Mouse (Mus musculus) cerebellum, adult 9-11 months (tissue): ENCODE data around the gene Gjb1.

Experiments used
- DNase-seq: peaks from one replicate; pipeline ENCODE4 v3.0.0; 2022

Gjb1 gene

DNA sequence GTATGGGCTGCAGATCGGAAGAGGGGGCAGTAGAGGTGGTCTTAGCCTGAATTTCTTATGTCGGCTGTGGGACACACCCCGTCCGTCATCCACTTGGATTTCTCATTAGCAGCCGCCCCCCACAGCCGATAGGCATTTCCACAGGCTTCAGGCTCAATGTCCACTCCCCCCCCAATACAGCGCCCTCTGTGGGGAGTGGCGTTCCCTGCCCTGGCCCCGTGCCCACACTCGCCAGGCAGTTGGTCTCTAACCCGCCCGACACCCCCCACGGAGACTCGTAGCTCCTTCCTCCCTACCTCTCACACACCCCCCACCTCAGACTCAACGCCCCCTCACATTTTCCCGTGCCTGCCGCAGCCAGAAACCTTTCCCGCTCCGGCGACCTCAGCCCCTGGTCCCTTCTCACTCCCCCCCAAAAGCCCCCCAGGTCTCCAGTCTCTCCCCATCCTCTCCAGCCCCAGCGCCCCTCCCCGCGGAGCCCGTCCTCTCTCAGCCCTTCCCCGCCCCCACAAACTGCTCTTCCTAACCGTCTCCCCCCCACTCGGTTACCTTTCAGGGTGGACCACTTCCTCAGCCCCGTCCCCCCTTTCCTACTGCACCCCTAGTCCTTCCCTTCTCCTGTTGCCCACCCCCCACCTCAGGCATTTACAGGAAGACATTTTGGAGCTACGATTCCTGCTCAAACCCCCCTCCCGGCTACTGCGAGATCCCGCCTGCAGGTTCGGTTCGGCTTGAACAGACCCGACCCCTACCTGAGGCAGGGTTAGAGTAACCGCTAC lies 43.0 kb downstream of the Gjb1 start:
- DNase-seq, result peak; percentile 73

DNA sequence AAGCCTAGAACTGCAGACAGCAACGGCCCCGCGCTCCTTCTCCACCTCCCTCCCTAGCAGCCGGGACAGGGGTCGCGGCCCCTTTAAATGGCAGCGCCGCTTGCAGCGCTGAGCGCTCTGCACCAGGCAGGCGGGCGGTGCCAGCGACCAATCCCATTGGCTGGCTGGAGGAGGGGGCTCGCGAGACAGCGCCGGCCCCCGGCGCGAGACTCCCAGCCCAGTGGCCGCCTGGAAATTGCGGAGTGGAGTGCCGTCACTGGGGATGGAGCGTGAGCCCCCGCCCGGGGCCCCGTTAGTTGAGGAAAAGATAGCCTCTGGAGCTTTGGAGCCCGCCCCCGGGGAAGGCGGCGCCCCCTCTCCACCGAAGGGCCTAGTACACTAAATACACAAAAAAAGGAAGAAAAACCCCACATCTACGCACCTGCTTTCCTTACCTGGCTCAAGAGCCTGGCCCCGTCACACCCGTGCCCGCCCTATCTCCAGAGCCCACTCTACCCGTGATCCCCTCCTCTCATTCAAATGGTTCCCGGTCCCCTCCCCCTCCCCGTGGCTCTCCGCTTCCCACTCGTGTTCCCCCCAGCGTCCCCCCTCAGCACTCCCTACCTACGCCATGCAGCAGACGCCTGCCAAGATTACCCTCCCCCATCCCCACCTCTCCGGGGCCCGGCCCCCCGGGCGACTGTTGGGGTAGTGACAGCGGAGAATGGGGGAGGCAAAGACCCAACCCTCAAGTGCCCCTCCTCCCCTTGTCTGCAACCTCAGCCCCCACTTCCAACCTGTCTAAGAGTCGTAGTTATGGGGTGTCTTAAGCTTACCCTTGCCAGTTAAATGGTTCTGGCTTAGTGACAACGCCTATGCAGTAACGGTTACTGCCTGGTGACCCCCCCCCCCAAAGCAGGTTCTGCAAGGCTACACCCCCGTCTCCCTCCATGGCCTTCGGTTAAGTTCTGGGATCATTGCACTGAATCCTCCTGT lies 43.8 kb downstream of the Gjb1 start:
- peak; percentile 91 for DNase-seq

DNA sequence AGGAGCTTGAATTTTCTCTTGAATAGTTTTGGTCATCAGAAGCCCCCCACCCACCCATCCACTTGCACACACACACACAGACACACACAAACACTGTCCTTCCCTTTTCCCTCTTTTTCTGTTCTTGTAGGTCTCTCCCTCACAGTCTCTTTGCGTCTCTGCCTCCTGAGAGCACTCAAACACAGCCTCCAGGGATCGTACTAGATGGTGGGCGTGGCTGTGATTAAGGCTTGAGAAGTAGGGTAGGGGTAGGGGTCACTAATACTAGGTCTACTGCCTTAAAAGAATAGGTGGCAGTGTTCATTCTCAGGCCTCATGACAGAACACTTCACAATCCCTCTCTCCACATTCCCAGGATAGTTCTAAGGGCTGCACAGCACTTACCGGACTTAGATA lies 44.5 kb downstream of the Gjb1 start, which contains the start of gene Zmym3:
TSS of gene Zmym3 (minus strand) at position 150 of the 396 bp plus-strand sequence.
- DNase-seq, result no peak

DNA sequence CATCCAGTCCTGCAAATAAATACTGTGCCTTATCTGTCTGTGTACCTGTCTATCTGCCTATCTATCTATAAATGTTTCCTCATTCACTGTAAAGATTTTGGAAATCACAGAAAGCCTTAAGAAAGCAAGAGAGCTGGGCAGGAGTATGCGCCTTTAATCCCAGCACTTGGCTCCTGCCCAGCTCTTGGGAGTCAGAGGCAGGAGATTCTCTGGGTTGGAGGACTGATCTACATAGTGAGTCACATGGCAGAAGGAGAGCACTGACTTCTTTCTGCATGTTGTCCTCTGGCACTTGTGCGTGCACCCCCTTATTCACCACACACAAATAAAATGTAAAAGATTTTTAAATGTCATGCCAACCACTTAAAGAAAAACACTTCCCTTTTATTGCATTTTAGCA lies 47.3 kb downstream of the Gjb1 start:
- no peak for DNase-seq

DNA sequence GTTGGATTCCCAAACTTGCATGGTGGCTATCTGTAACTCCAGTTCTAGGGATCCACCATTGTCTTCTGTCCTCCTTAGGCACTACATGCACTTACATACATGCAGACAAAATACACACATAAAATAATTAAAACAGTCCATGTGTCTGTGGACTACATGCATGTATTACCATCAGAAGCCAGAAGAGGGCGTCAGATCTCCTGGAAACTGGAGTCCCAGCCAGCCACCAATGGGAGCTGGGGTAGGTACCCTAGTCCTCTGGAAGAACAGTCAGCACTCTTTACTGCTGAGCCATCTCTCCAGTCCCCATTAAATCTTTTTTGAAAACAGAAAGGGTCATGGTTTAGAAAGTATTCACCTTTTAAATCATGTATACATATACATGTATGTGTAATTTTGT lies 51.6 kb downstream of the Gjb1 start:
- no peak for DNase-seq

DNA sequence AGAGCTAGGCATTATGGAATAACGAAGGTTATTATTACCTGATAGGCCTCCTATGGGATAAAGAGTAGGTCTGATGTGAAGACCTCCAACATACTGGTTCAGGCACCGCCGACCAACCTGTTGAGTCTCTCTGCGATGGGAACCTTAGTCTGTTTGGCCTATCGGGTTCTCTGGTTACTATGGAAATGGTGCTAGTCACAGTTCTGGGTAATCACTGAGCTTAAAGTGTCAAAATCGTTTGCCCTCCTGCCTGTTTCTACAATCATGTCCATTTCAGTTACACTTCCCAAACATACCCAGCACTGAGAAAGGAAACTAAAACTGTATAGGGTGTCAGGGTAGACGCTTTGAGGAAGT lies 52.6 kb downstream of the Gjb1 start:
- peak; percentile 26 for DNase-seq

DNA sequence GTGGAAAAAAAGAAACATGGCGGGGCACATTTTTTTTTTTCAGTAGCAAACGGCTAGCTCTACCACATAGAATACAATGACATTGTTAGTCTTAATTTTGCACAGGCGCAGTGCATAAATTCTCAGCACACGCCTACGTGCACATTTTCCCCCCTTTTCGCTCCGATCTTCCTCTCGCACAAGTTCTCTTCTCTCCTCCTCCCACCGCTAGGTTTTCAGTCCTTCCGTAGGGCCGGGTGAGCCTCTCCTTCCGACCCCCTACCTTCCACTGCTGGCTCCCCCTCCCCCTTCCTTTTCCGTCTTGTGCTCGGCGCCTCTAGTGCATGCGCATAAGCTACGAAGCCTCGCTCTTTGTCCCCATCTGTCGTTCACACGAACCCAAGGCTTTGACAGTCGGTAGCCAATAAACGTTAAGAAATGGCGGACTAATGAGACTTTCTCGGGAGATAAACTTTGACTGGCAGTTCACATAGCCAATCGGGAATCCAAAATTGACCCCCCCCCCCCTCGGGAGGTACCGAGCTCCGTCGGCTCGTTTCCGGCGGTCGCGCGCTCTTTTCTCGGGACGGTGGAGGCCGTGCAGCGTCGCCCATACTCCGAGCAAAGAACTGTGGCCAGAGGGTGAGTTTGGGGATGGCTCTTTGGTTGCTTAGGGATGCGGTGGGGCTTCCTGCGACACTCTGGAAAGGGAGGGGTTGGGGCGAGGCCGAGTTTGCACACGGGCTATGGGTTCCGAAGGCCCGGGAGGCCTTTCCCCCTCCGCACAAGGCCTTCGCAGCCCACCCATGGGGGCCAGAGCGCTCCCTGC lies 53.2 kb downstream of the Gjb1 start, which contains the start of gene Nono:
TSS of gene Nono (plus strand) at position 177 of the 808 bp plus-strand sequence.
- DNase-seq, result peak; percentile 92

DNA sequence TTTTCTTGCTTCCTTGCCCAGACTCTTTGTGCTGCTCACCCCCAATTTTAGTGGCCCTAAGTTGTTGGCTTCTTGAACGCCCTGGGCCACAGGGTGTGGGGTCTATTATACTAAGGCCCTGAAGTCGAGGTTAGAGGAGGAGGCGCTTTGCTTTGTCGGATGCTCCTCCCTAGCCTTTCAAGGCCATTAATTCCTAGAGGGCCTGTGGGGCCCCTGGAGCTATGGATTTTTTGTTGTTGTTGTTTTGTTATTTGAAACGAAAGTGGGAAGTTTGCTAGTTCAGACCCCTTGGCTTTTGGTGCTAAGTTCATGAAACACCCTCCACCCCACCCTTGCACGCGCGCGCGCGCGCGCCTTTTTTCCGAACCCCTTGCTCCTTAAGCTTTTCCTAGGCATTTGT lies 53.8 kb downstream of the Gjb1 start:
- DNase-seq, result no peak
